Mouse (Mus musculus) erythroid progenitor cell, adult 5-6 weeks (primary cell): ENCODE data around the gene Syp. TPM values are rescaled to one million over a fixed set of nuclear protein-coding genes. Genes with fewer than 3 reads are reported as not detected.
A peak's percentile ranks its signal among the peaks of the same experiment; 100 is the strongest.

Experiments
- ATAC-seq: replicated peaks from 2 replicates; pipeline ENCODE4 v1.8.0; 2016; ENCODE audit warnings: moderate number of reproducible peaks, mild to moderate bottlenecking, moderate TSS enrichment, inconsistent platforms; ENCODE audit not compliant: poor library complexity, low FRiP score, severe bottlenecking
- total RNA-seq, 2 experiments: library from RNA; stranded (forward) in 1 of 2; stranded (reverse) in 1 of 2; fragments of 150-400 nt in 1 of 2; fragments of 186-747, 209-891 nt in 1 of 2; gene quantifications; 2 replicates each; pipeline versions ENCODE4 v1.2.3 to v1.2.4; 2015 to 2017; ENCODE audit warnings: low replicate concordance in 2 of 2

Gene Syp
- total RNA-seq, 2 experiments from 2014 or later, result not detected

DNA sequence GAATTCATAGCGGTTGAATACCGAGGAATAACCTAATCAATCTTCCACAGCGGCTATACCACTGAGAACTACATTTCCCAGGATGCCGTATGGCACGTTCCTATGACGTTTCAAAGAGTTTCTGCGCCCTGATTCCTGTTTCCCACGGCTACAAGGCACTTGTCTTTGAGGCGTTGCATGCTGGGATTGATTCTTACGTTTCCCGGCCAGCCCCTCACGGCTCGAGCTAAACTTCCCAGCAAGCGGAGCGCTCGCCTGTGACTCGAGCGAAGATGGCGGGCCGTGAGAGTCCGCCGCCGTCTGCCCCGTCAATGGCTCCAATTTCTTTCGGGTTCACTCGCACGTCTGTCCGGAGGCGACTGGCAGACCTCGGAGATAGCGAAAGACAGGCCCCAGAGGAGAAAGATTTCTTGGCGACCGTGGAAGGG is 58.7 kb downstream of the Syp start, which contains the start of gene Gpkow:
TSS of gene Gpkow (plus strand) at position 178 of the 428 bp plus-strand sequence.
- peak; percentile 100 for ATAC-seq

Other genes with a start within 250 kb of the Syp start
- gene Foxp3, start 64.8 kb upstream of the Syp start, total RNA-seq (2015; ENCODE audit: low replicate concordance), result 2.2 and 3.8 TPM in 2 replicates
- gene Foxp3, start 64.8 kb upstream of the Syp start, total RNA-seq (2017; ENCODE audit: low replicate concordance), result not detected in 2 replicates
- 10.1 TPM in 1 of 2 replicates, not detected in the other for gene Ppp1r3f, start 64.2 kb upstream of the Syp start, total RNA-seq (2015; ENCODE audit: low replicate concordance)
- 0.26 TPM in 1 of 2 replicates, not detected in the other for gene Ppp1r3f, start 64.2 kb upstream of the Syp start, total RNA-seq (2017; ENCODE audit: low replicate concordance)
- gene Ccdc22, start 33.0 kb upstream of the Syp start, total RNA-seq (2015; ENCODE audit: low replicate concordance), result 8.6 and 9.2 TPM in 2 replicates
- gene Ccdc22, start 33.0 kb upstream of the Syp start, total RNA-seq (2017; ENCODE audit: low replicate concordance), result 12.0 and 17.3 TPM in 2 replicates
- not detected in 2 replicates for gene Cacna1f, start 31.4 kb upstream of the Syp start, total RNA-seq (2015; ENCODE audit: low replicate concordance)
- gene Cacna1f, start 31.4 kb upstream of the Syp start, total RNA-seq (2017; ENCODE audit: low replicate concordance), result not detected in 2 replicates
- gene Prickle3, start 18.8 kb downstream of the Syp start, total RNA-seq (2015; ENCODE audit: low replicate concordance), result 0.72 and 1.3 TPM in 2 replicates
- 0.23 and 0.90 TPM in 2 replicates for gene Prickle3, start 18.8 kb downstream of the Syp start, total RNA-seq (2017; ENCODE audit: low replicate concordance)
- 64.6 and 96.2 TPM in 2 replicates for gene Plp2, start 32.9 kb downstream of the Syp start, total RNA-seq (2015; ENCODE audit: low replicate concordance)
- gene Plp2, start 32.9 kb downstream of the Syp start, total RNA-seq (2017; ENCODE audit: low replicate concordance), result 9.6 and 18.7 TPM in 2 replicates
- not detected in 2 replicates for gene Magix, start 42.8 kb downstream of the Syp start, total RNA-seq (2015; ENCODE audit: low replicate concordance)
- gene Magix, start 42.8 kb downstream of the Syp start, total RNA-seq (2017; ENCODE audit: low replicate concordance), result not detected in 2 replicates
- gene Gpkow, start 58.7 kb downstream of the Syp start, total RNA-seq (2015; ENCODE audit: low replicate concordance), result 10.5 and 31.9 TPM in 2 replicates
- gene Gpkow, start 58.7 kb downstream of the Syp start, total RNA-seq (2017; ENCODE audit: low replicate concordance), result 12.6 and 25.0 TPM in 2 replicates
- 42.2 and 59.5 TPM in 2 replicates for gene Wdr45, start 75.9 kb downstream of the Syp start, total RNA-seq (2015; ENCODE audit: low replicate concordance)
- 36.0 and 46.8 TPM in 2 replicates for gene Wdr45, start 75.9 kb downstream of the Syp start, total RNA-seq (2017; ENCODE audit: low replicate concordance)
- gene Gm45208, start 83.8 kb downstream of the Syp start, total RNA-seq (2015; ENCODE audit: low replicate concordance), result not detected in 2 replicates
- not detected in 2 replicates for gene Gm45208, start 83.8 kb downstream of the Syp start, total RNA-seq (2017; ENCODE audit: low replicate concordance)
- 1.3 and 2.5 TPM in 2 replicates for gene Praf2, start 90.0 kb downstream of the Syp start, total RNA-seq (2015; ENCODE audit: low replicate concordance)
- 2.1 TPM in 1 of 2 replicates, not detected in the other for gene Praf2, start 90.0 kb downstream of the Syp start, total RNA-seq (2017; ENCODE audit: low replicate concordance)
- not detected in 2 replicates for gene Ccdc120, start 112.4 kb downstream of the Syp start, total RNA-seq (2015; ENCODE audit: low replicate concordance)
- not detected in 2 replicates for gene Ccdc120, start 112.4 kb downstream of the Syp start, total RNA-seq (2017; ENCODE audit: low replicate concordance)
- 18.9 and 23.4 TPM in 2 replicates for gene Tfe3, start 124.1 kb downstream of the Syp start, total RNA-seq (2015; ENCODE audit: low replicate concordance)
- gene Tfe3, start 124.1 kb downstream of the Syp start, total RNA-seq (2017; ENCODE audit: low replicate concordance), result 21.5 and 22.7 TPM in 2 replicates
- gene Gripap1, start 151.3 kb downstream of the Syp start, total RNA-seq (2015; ENCODE audit: low replicate concordance), result 91.0 and 94.4 TPM in 2 replicates
- 87.0 and 176 TPM in 2 replicates for gene Gripap1, start 151.3 kb downstream of the Syp start, total RNA-seq (2017; ENCODE audit: low replicate concordance)
- 0.84 and 1.8 TPM in 2 replicates for gene Kcnd1, start 183.8 kb downstream of the Syp start, total RNA-seq (2015; ENCODE audit: low replicate concordance)
- gene Kcnd1, start 183.8 kb downstream of the Syp start, total RNA-seq (2017; ENCODE audit: low replicate concordance), result 0.68 and 3.6 TPM in 2 replicates
- gene Otud5, start 202.9 kb downstream of the Syp start, total RNA-seq (2015; ENCODE audit: low replicate concordance), result 327 and 376 TPM in 2 replicates
- gene Otud5, start 202.9 kb downstream of the Syp start, total RNA-seq (2017; ENCODE audit: low replicate concordance), result 471 and 476 TPM in 2 replicates
- gene Pim2, start 239.8 kb downstream of the Syp start, total RNA-seq (2015; ENCODE audit: low replicate concordance), result 37.1 and 59.1 TPM in 2 replicates
- 16.0 and 22.5 TPM in 2 replicates for gene Pim2, start 239.8 kb downstream of the Syp start, total RNA-seq (2017; ENCODE audit: low replicate concordance)
- gene Slc35a2, start 245.6 kb downstream of the Syp start, total RNA-seq (2015; ENCODE audit: low replicate concordance), result 5.0 TPM in 1 of 2 replicates, not detected in the other
- 1.4 and 9.8 TPM in 2 replicates for gene Slc35a2, start 245.6 kb downstream of the Syp start, total RNA-seq (2017; ENCODE audit: low replicate concordance)